Mouse (Mus musculus) lung, postnatal 14 days (tissue): ENCODE measurements around the gene Bicra.

ENCODE experiments used
- DNase-seq: peaks from one replicate; pipeline ENCODE4 v3.0.0; 2021

The Bicra gene

GRCm38 (mm10) chr7:15938621-15939020 lies 109.1 kb downstream of the Bicra start:
- no peak for DNase-seq

GRCm38 (mm10) chr7:15937491-15937890 lies 110.2 kb downstream of the Bicra start:
- no peak for DNase-seq

- no peak for DNase-seq
These were observed 114.0 kb downstream of the Bicra start for GRCm38 (mm10) chr7:15933437-15934359.

GRCm38 (mm10) chr7:15931635-15932034 lies 116.1 kb downstream of the Bicra start:
- no peak for DNase-seq

- no peak for DNase-seq
These were observed 117.2 kb downstream of the Bicra start for GRCm38 (mm10) chr7:15930543-15930942.

- DNase-seq = peak; percentile 82
These were observed 117.8 kb downstream of the Bicra start for GRCm38 (mm10) chr7:15929910-15930309.

GRCm38 (mm10) chr7:15922220-15922773 lies 125.4 kb downstream of the Bicra start, which contains the start of gene Selenow:
TSS of gene Selenow (minus strand) at chr7:15922402.
- DNase-seq = peak; percentile 91

GRCm38 (mm10) chr7:15921796-15922195 lies 125.9 kb downstream of the Bicra start:
- peak; percentile 43 for DNase-seq
